Comparison of ENCODE assay signal across 10 mouse cellular contexts in the genomic region with DNA sequence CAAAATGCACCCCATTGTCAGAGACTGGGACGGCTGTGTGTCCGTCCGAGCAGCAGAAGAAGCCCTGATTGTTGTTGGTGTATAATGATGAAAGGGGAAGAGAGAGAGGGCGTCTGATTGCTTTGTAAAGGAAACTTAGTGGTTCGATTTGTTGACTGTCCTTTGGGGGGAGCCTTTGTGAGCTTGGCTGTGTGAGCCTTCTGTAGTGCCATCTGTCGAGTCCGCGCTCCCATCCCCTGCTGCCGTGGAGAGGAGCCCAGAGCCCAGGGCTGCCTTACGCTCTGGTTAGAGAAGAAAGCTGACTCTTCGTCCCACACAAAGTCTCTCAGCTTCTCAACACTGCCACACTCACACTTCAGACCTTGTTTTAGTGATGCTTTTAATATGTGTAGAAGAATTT. TPM values are rescaled to one million over a fixed set of nuclear protein-coding genes. Genes with fewer than 3 reads are reported as not detected.
DNase-seq lines count a peak whose midpoint lies in the region; ATAC-seq and TF ChIP-seq lines count a peak whose summit lies in the region.
"Had no signal": no experiment of that assay in that cellular context is flagged by ENCODE, and none has a peak within 500 bp of the region (broad histone marks: within the 10 kb centered on the region; RNA-seq: fewer than 3 reads in every experiment).

No protein-coding gene starts in this region.

- WGBS in forebrain, embryonic 14.5 days = 32% methylated on average over 11 of the region's 11 CpGs
- 19% methylated on average over 11 of the region's 11 CpGs for WGBS in midbrain, embryonic 16.5 days
- WGBS in heart, adult 2 months = 94% methylated on average over 11 of the region's 11 CpGs

- peaks cover 77% of the 10 kb centered on the region for H3K36me3 ChIP-seq in forebrain, embryonic 14.5 days (ENCODE audit: control insufficient read depth, insufficient read depth, low read length)
- H3K36me3 ChIP-seq in midbrain, embryonic 16.5 days (ENCODE audit: control insufficient read depth, insufficient read depth, low read length) = peaks cover 38% of the 10 kb centered on the region
- H3K36me3 ChIP-seq in heart, adult 2 months (ENCODE audit: control insufficient read depth, insufficient read depth, low read length) = peaks cover 4% of the 10 kb centered on the region; the same call in 1 of the 2 replicates

- H3K9ac ChIP-seq in forebrain, embryonic 14.5 days (ENCODE audit: low read length) = no peak overlapping the region
- H3K9ac ChIP-seq in midbrain, embryonic 16.5 days (ENCODE audit: low read depth, low read length) = no peak overlapping the region
- H3K9ac ChIP-seq in heart, adult 2 months (ENCODE audit: low read depth, low read length) = no peak overlapping the region

- H3K4me2 ChIP-seq in forebrain, embryonic 14.5 days (ENCODE audit: low read length) = no peak overlapping the region
- no peak overlapping the region for H3K4me2 ChIP-seq in midbrain, embryonic 16.5 days (ENCODE audit: low read length)

- no peak for TF ChIP-seq EP300 in heart, adult 2 months (IDR thresholded peaks at IDR 0.05; ENCODE audit: insufficient read depth, low read depth, low read length)

- TF ChIP-seq POLR2A in brain, embryonic 14.5 days (IDR thresholded peaks at IDR 0.05; ENCODE audit: borderline replicate concordance, extremely low read depth, insufficient read depth, insufficient read length, poor library complexity, severe bottlenecking) = no peak
- no peak for TF ChIP-seq POLR2A in heart, adult 2 months (IDR thresholded peaks at IDR 0.05; ENCODE audit: insufficient read depth, low read depth, low read length)

- ATAC-seq in forebrain, embryonic 14.5 days = peak; percentile 53; the same call in 1 of the 2 replicates
- no peak for ATAC-seq in midbrain, embryonic 16.5 days
- no peak for ATAC-seq in megakaryocyte progenitor cell, adult 5-6 weeks (replicated peaks; ENCODE audit: poor library complexity)

- no peak for TF ChIP-seq CTCF in brain, embryonic 14.5 days (IDR thresholded peaks at IDR 0.05; ENCODE audit: borderline replicate concordance, extremely low read depth, insufficient read depth, insufficient read length)
- TF ChIP-seq CTCF in heart, adult 2 months (IDR thresholded peaks at IDR 0.05) = no peak

- H3K4me3 ChIP-seq in forebrain, embryonic 14.5 days (ENCODE audit: low read depth, low read length) = no peak overlapping the region
- H3K4me3 ChIP-seq in midbrain, embryonic 16.5 days (ENCODE audit: low read depth, low read length) = no peak overlapping the region
- no peak overlapping the region for H3K4me3 ChIP-seq in heart, adult 2 months

- H3K27ac ChIP-seq in forebrain, embryonic 14.5 days (ENCODE audit: low read depth, low read length) = peak overlapping the region; percentile 82
- H3K27ac ChIP-seq in midbrain, embryonic 16.5 days (ENCODE audit: low read length) = peak overlapping the region; percentile 67; the same call in 1 of the 2 replicates
- no peak overlapping the region for H3K27ac ChIP-seq in heart, adult 2 months

- intact Hi-C loops in heart, postnatal 10 days (cut with DNase I) = no loop called here
- intact Hi-C loops in heart, adult 2 months (cut with DNase I) = no loop called here

- H3K9me3 ChIP-seq in forebrain, embryonic 14.5 days (replicated peaks; ENCODE audit: control insufficient read depth, low read length) = no peaks in the 10 kb centered on the region
- no peaks in the 10 kb centered on the region for H3K9me3 ChIP-seq in midbrain, embryonic 16.5 days (replicated peaks; ENCODE audit: control insufficient read depth, low read length, poor library complexity, severe bottlenecking)

- H3K4me1 ChIP-seq in forebrain, embryonic 14.5 days (ENCODE audit: control insufficient read depth, insufficient read depth, low read length) = peaks cover 29% of the 10 kb centered on the region
- peaks cover 22% of the 10 kb centered on the region for H3K4me1 ChIP-seq in midbrain, embryonic 16.5 days (ENCODE audit: control insufficient read depth, insufficient read depth, low read length)
- H3K4me1 ChIP-seq in heart, adult 2 months (ENCODE audit: control insufficient read depth, insufficient read depth, low read length) = peaks cover 5% of the 10 kb centered on the region

- DNase-seq in brain, embryonic 14.5 days (ENCODE audit: low read depth) = peak; percentile 89
- peak; percentile 80 for DNase-seq in forebrain, embryonic 14.5 days (ENCODE audit: low spot score)
- DNase-seq in layer of hippocampus, adult 9-10 months (ENCODE audit: low spot score) = peak; percentile 37
- DNase-seq in adrenal gland, adult 18-20 months (ENCODE audit: low spot score in 2 of 2) = no peak
- no peak for DNase-seq in heart, postnatal 10 days
- DNase-seq in heart, adult 2 months = no peak
- DNase-seq: thymus, postnatal 14 days had no signal

- H3K27me3 ChIP-seq in forebrain, embryonic 14.5 days (replicated peaks; ENCODE audit: control insufficient read depth, insufficient read depth, low read length) = no peaks in the 10 kb centered on the region
- H3K27me3 ChIP-seq in midbrain, embryonic 16.5 days (ENCODE audit: control insufficient read depth, insufficient read depth, low read depth, low read length) = no peaks in the 10 kb centered on the region
- H3K27me3 ChIP-seq in heart, adult 2 months (ENCODE audit: control insufficient read depth, insufficient read depth, low read length) = no peaks in the 10 kb centered on the region

- no peaks in the 10 kb centered on the region for H3K79me2 ChIP-seq in heart, adult 2 months (replicated peaks; ENCODE audit: control insufficient read depth, insufficient read depth, low read length)

RNA-seq across cellular contexts. Expression of a gene that starts 36.8 kb away (rescaled TPM):
- polyA plus RNA-seq in brain, embryonic 14.5 days (2012; rRNA removed) = 19.5 and 20.4 TPM in 2 replicates
- polyA plus RNA-seq in forebrain, embryonic 14.5 days (2014; fragmentation: Nextera tagmentation; extraction: Ambion mirVana) = 29.4 and 32.7 TPM in 2 replicates
- 25.3 and 25.9 TPM in 2 replicates for polyA plus RNA-seq in midbrain, embryonic 16.5 days (2015; fragmentation: Nextera tagmentation; extraction: Ambion mirVana)
- total RNA-seq in megakaryocyte progenitor cell, adult 5-6 weeks (2015) = 11.3 and 14.5 TPM in 2 replicates
- 19.3 and 26.1 TPM in 2 replicates for total RNA-seq in megakaryocyte progenitor cell, adult 5-6 weeks (2017)
- 10 to 100 TPM; 18.2 to 19.7 TPM for total RNA-seq in adrenal gland, adult 18-20 months (2021)
- total RNA-seq in heart, postnatal 10 days (2021) = 1 to 10 TPM; 7.7 to 8.3 TPM
- total RNA-seq in heart, adult 2 months (2021) = 1 to 10 TPM; 5.4 to 5.5 TPM
- polyA plus RNA-seq in heart, adult 2 months (2012; rRNA removed) = 2.4 and 2.8 TPM in 2 replicates

RNA-seq across cellular contexts. Expression of a gene that starts 51.8 kb away (rescaled TPM):
- polyA plus RNA-seq in brain, embryonic 14.5 days (2012; rRNA removed) = 0.59 and 0.75 TPM in 2 replicates
- 0.08 and 0.21 TPM in 2 replicates for polyA plus RNA-seq in forebrain, embryonic 14.5 days (2014; fragmentation: Nextera tagmentation; extraction: Ambion mirVana)
- 0.44 and 0.51 TPM in 2 replicates for polyA plus RNA-seq in midbrain, embryonic 16.5 days (2015; fragmentation: Nextera tagmentation; extraction: Ambion mirVana)
- not detected in 2 replicates for total RNA-seq in megakaryocyte progenitor cell, adult 5-6 weeks (2015)
- total RNA-seq in megakaryocyte progenitor cell, adult 5-6 weeks (2017) = not detected in 2 replicates
- under 1 TPM; 0.17 to 0.38 TPM for total RNA-seq in adrenal gland, adult 18-20 months (2021)
- not detected for total RNA-seq in heart, postnatal 10 days (2021)
- total RNA-seq in heart, adult 2 months (2021) = not detected
- not detected in 2 replicates for polyA plus RNA-seq in heart, adult 2 months (2012; rRNA removed)
- polyA plus RNA-seq: C2C12 had no signal

RNA-seq across cellular contexts. Expression of a gene that starts 57.7 kb away (rescaled TPM):
- 85.4 and 95.3 TPM in 2 replicates for polyA plus RNA-seq in brain, embryonic 14.5 days (2012; rRNA removed)
- polyA plus RNA-seq in forebrain, embryonic 14.5 days (2014; fragmentation: Nextera tagmentation; extraction: Ambion mirVana) = 70.5 and 77.4 TPM in 2 replicates
- polyA plus RNA-seq in midbrain, embryonic 16.5 days (2015; fragmentation: Nextera tagmentation; extraction: Ambion mirVana) = 58.9 and 68.8 TPM in 2 replicates
- 0.12 and 0.54 TPM in 2 replicates for total RNA-seq in megakaryocyte progenitor cell, adult 5-6 weeks (2015)
- total RNA-seq in megakaryocyte progenitor cell, adult 5-6 weeks (2017) = 0.54 and 2.0 TPM in 2 replicates
- total RNA-seq in adrenal gland, adult 18-20 months (2021) = 1 to 10 TPM; 2.2 to 2.9 TPM
- total RNA-seq in heart, postnatal 10 days (2021) = under 1 TPM; 0.22 to 0.84 TPM
- under 1 TPM; 0.10 to 0.18 TPM for total RNA-seq in heart, adult 2 months (2021)
- 0.20 and 0.64 TPM in 2 replicates for polyA plus RNA-seq in heart, adult 2 months (2012; rRNA removed)

Comparison
In these comparisons a context has a peak if more than half of its experiments do, and no peak if none do; other contexts are left out.
1. DNase-seq: peak in brain, embryonic 14.5 days (single experiment), forebrain, embryonic 14.5 days (single experiment) and layer of hippocampus, adult 9-10 months (single experiment); none in adrenal gland, adult 18-20 months (0 of 2), heart, postnatal 10 days (0 of 2) and heart, adult 2 months (0 of 2).